Mouse (Mus musculus): ENCODE results near the gene 2010003K11Rik. TPM values are rescaled to one million over a fixed set of nuclear protein-coding genes. Genes with fewer than 3 reads are reported as not detected.

The 2010003K11Rik gene
- total and polyA plus RNA-seq, 3 experiments, result not detected

- peak; percentile 24 for DNase-seq (ENCODE audit: extremely low read depth)
- dilution Hi-C loops (cut with MboI; ENCODE audit: extremely low pct_ligation_motif_present, extremely low pct_unique_long_range_greater_than_20kb, low sequenced_read_pairs), result no loop called here
- Histone ChIP-seq H3K4me1 (ENCODE audit: control insufficient read depth in 1 of 2, insufficient read depth in 2 of 2) (0 out of 4 replicates have a peak, but pooled peaks cover 0 to 2% of the 10 kb centered on the region in 2 experiments), H3K27me3 (replicated peaks) (peaks cover 6% of the 10 kb centered on the region), H3K9me3 (replicated peaks; ENCODE audit: low read length) (no peaks in the 10 kb centered on the region), H3K9ac (ENCODE audit: insufficient read depth, low read depth) (no peak overlapping the region), H3K36me3 (replicated peaks in 1 of 2; ENCODE audit: control insufficient read depth in 1 of 2, insufficient read depth in 1 of 2, low read length in 1 of 2) (no peaks in the 10 kb centered on the region), H3K4me3 (replicated peaks in 1 of 3; ENCODE audit: low read depth in 2 of 3, low read length in 2 of 3, poor library complexity in 1 of 3) (no peak overlapping the region), H3K4me2 (ENCODE audit: insufficient read depth, low read depth, poor library complexity, severe bottlenecking) (no peak overlapping the region), H3K79me2 (replicated peaks; ENCODE audit: control insufficient read depth, extremely low read depth, insufficient read depth, poor library complexity, severe bottlenecking) (no peaks in the 10 kb centered on the region), H3K27ac (ENCODE audit: insufficient read depth, low read depth) (no peak overlapping the region)
- in situ Hi-C loops (cut with MboI; ENCODE audit: low pct_ligation_motif_present, low pct_unique_long_range_greater_than_20kb, low sequenced_read_pairs), result no loop called here
- no peak for TF ChIP-seq MAX (IDR thresholded peaks at IDR 0.05; ENCODE audit: low read length)
- no peak for TF ChIP-seq RCOR1 (conservative IDR thresholded peaks at IDR 0.05; ENCODE audit: low read depth, low read length)
- no peak for TF ChIP-seq TCF12 (IDR thresholded peaks at IDR 0.05; ENCODE audit: low read depth, low read length)
- TF ChIP-seq CTCF (conservative IDR thresholded peaks at IDR 0.05 in 1 of 2, IDR thresholded peaks at IDR 0.05 in 1 of 2; ENCODE audit: low read depth in 2 of 2, low read length in 2 of 2), result peak; percentile 38 to 60; a peak in 3 of 4 replicates
- no peak for TF ChIP-seq TBP (conservative IDR thresholded peaks at IDR 0.05; ENCODE audit: low read depth, low read length)
- TF ChIP-seq JUND (conservative IDR thresholded peaks at IDR 0.05; ENCODE audit: low read depth, low read length), result no peak
- no peak for TF ChIP-seq ZMIZ1 (IDR thresholded peaks at IDR 0.05; ENCODE audit: low read depth, low read length)
- no peak for TF ChIP-seq KAT2A (IDR thresholded peaks at IDR 0.05; ENCODE audit: insufficient replicate concordance, low read length)
- TF ChIP-seq MAZ (IDR thresholded peaks at IDR 0.05; ENCODE audit: low read depth, low read length), result no peak
- 0 out of 2 replicates have a peak, but pooled peaks have one; percentile 11 for TF ChIP-seq ELF1 (IDR thresholded peaks at IDR 0.05; ENCODE audit: low read depth, low read length)
- TF ChIP-seq POLR2AphosphoS2 (IDR thresholded peaks at IDR 0.05; ENCODE audit: low read depth, low read length), result no peak
- no peak for TF ChIP-seq IRF4 (IDR thresholded peaks at IDR 0.05; ENCODE audit: low read depth, low read length)
- no peak for TF ChIP-seq POLR2A (IDR thresholded peaks at IDR 0.05; ENCODE audit: low read depth, low read length)
- TF ChIP-seq MYC (IDR thresholded peaks at IDR 0.05; ENCODE audit: low read depth, low read length), result 0 out of 2 replicates have a peak, but pooled peaks have one; percentile 34
- TF ChIP-seq SMC3 (IDR thresholded peaks at IDR 0.05; ENCODE audit: low read depth, low read length), result no peak
- no peak for TF ChIP-seq USF2 (conservative IDR thresholded peaks at IDR 0.05; ENCODE audit: low read depth, low read length)
Measured at GRCm38 (mm10) chr19:4468363-4468762, 30.0 kb downstream of the 2010003K11Rik start.

GRCm38 (mm10) chr19:4464666-4465065 lies 33.7 kb downstream of the 2010003K11Rik start:
- Histone ChIP-seq H3K36me3 (replicated peaks in 1 of 2; ENCODE audit: control insufficient read depth in 1 of 2, insufficient read depth in 1 of 2, low read length in 1 of 2) (no peaks in the 10 kb centered on the region), H3K9ac (ENCODE audit: insufficient read depth, low read depth) (no peak overlapping the region), H3K79me2 (replicated peaks; ENCODE audit: control insufficient read depth, extremely low read depth, insufficient read depth, poor library complexity, severe bottlenecking) (no peaks in the 10 kb centered on the region), H3K4me3 (replicated peaks in 1 of 3; ENCODE audit: low read depth in 2 of 3, low read length in 2 of 3, poor library complexity in 1 of 3) (no peak overlapping the region), H3K9me3 (replicated peaks; ENCODE audit: low read length) (no peaks in the 10 kb centered on the region), H3K27me3 (replicated peaks) (no peaks in the 10 kb centered on the region), H3K4me1 (ENCODE audit: control insufficient read depth in 1 of 2, insufficient read depth in 2 of 2) (peaks cover 4 to 11% of the 10 kb centered on the region in 2 experiments; a peak in 2 of 4 replicates), H3K27ac (ENCODE audit: insufficient read depth, low read depth) (no peak overlapping the region), H3K4me2 (ENCODE audit: insufficient read depth, low read depth, poor library complexity, severe bottlenecking) (no peak overlapping the region)
- TF ChIP-seq USF1 (IDR thresholded peaks at IDR 0.05; ENCODE audit: low read depth, low read length), result no peak
- TF ChIP-seq SIN3A (IDR thresholded peaks at IDR 0.05; ENCODE audit: low read length), result no peak
- no peak for TF ChIP-seq MXI1 (IDR thresholded peaks at IDR 0.05; ENCODE audit: low read depth, low read length)
- TF ChIP-seq MYC (IDR thresholded peaks at IDR 0.05; ENCODE audit: low read depth, low read length), result no peak
- TF ChIP-seq MAFK (IDR thresholded peaks at IDR 0.05; ENCODE audit: insufficient replicate concordance, low read length), result no peak
- no peak for TF ChIP-seq TBP (conservative IDR thresholded peaks at IDR 0.05; ENCODE audit: low read depth, low read length)
- no peak for TF ChIP-seq ZC3H11A (IDR thresholded peaks at IDR 0.05; ENCODE audit: low read depth, low read length)
- TF ChIP-seq RAD21 (IDR thresholded peaks at IDR 0.05; ENCODE audit: low read depth, low read length), result no peak
- TF ChIP-seq ETS1 (conservative IDR thresholded peaks at IDR 0.05; ENCODE audit: low read depth, low read length), result no peak
- TF ChIP-seq ZNF384 (IDR thresholded peaks at IDR 0.05; ENCODE audit: low read depth, low read length), result no peak
- no peak for TF ChIP-seq MAX (IDR thresholded peaks at IDR 0.05; ENCODE audit: low read length)
- TF ChIP-seq ZMIZ1 (IDR thresholded peaks at IDR 0.05; ENCODE audit: low read depth, low read length), result no peak
- no peak for TF ChIP-seq UBTF (IDR thresholded peaks at IDR 0.05; ENCODE audit: low read depth, low read length)
- no peak for TF ChIP-seq ELF1 (IDR thresholded peaks at IDR 0.05; ENCODE audit: low read depth, low read length)
- TF ChIP-seq BHLHE40 (IDR thresholded peaks at IDR 0.05; ENCODE audit: low read depth, low read length), result no peak
- TF ChIP-seq CTCF (conservative IDR thresholded peaks at IDR 0.05 in 1 of 2, IDR thresholded peaks at IDR 0.05 in 1 of 2; ENCODE audit: low read depth in 2 of 2, low read length in 2 of 2), result no peak
- TF ChIP-seq TCF12 (IDR thresholded peaks at IDR 0.05; ENCODE audit: low read depth, low read length), result no peak
- no peak for TF ChIP-seq CHD2 (IDR thresholded peaks at IDR 0.05; ENCODE audit: low read length)
- TF ChIP-seq GABPA (IDR thresholded peaks at IDR 0.05; ENCODE audit: insufficient replicate concordance, low read depth, low read length), result no peak
- in situ Hi-C loops (cut with MboI; ENCODE audit: low pct_ligation_motif_present, low pct_unique_long_range_greater_than_20kb, low sequenced_read_pairs) (no loop called here), dilution Hi-C loops (cut with MboI; ENCODE audit: extremely low pct_ligation_motif_present, extremely low pct_unique_long_range_greater_than_20kb, low sequenced_read_pairs) (no loop called here)
- DNase-seq (ENCODE audit: extremely low read depth), result no peak
